Mouse (Mus musculus): ENCODE measurements around the gene Wasl.

DNA sequence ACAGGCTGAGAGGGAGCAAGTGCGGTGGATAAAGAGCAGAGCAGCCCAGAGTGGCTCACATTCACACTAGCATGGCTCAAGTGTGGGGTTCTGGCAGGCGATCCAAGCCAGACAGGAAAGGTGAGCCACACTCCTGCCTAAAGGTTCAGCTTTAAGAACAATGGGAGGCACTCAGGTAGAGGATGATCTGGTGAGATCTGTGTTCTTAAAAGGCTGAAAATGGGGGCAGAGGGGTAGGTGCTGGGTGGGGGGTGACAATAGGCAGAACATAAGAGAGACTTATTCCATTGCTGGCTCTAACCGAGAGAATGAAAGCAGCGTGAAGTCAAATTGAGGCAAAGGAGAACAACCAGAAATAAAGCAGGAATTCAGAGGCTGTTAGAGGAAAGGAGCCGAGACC lies 74.5 kb downstream of the Wasl start:
- TF ChIP-seq CTCF (IDR thresholded peaks at IDR 0.05; ENCODE audit: low read depth) (no peak), EP300 (IDR thresholded peaks at IDR 0.05; ENCODE audit: low read depth) (no peak)
